Mouse (Mus musculus): ENCODE measurements around the gene Sept4. TPM values are rescaled to one million over a fixed set of nuclear protein-coding genes. Genes with fewer than 3 reads are reported as not detected.

Gene Sept4
- polyA plus RNA-seq (2012; rRNA removed): 17.0 and 19.4 TPM in 2 replicates

DNA sequence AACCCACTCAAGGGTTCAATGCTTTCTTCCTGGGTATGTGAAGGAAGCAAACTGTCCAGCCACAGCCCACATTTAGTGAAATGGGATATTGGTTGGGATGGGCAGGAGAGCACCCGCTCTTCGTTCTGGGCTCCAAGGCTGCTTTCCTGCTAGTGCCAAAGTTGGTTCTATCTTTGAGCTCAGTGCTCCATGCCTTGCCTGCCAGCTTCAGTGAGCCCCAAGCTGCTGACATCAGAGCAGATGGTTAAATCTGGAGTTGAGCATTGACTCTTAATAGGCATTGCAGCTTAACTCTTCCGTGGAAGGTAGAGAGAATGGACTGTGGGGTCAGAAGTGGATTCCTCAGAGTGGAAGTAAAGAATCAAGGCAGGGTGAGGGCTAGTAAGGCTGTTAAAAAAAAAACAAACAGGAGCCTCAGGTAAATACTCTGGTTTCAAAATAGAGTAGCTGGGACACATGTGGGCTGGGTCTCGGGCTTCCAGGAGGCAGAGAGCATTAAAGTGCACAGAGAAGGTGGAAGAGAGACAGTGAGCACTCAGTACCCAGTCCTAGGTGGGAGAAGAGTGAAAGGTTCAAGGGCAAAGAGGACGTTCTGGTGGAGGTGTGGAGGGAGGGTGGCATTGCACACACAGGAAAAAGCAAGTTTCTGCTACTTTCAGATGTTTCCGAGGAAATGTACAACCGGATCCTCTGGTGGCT lies at the start of gene Sept4:
Sept4 (plus strand) TSS at position 649 of the 699 bp plus-strand sequence.
- no peak for DNase-seq (ENCODE audit: low read depth)
- TF ChIP-seq POLR2A (IDR thresholded peaks at IDR 0.05; ENCODE audit: borderline replicate concordance, extremely low read depth, insufficient read depth, insufficient read length, poor library complexity, severe bottlenecking) (no peak), CTCF (IDR thresholded peaks at IDR 0.05; ENCODE audit: borderline replicate concordance, extremely low read depth, insufficient read depth, insufficient read length) (no peak)

DNA sequence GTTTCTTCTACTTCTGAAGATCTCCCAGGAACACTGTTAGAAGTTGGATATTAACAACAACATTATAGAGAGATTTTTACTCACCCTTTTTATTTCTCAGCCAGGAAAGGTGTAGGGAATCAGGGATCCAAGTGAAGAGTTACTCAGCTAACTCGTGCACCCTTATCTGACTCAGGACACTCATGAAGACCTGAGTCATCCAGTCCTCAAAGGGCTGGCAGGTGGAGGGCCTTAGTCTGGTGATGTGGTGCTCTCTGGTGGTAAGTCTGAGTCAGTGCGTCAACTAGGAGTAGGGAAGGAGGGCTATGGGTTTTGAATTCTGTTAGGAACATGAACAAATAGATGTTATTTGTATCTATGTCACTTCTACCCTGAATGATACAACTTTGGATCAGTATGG lies 49.4 kb upstream of the Sept4 start:
- TF ChIP-seq CTCF (IDR thresholded peaks at IDR 0.05; ENCODE audit: borderline replicate concordance, extremely low read depth, insufficient read depth, insufficient read length) (peak; percentile 68; the same call in 1 of the 2 replicates), POLR2A (IDR thresholded peaks at IDR 0.05; ENCODE audit: borderline replicate concordance, extremely low read depth, insufficient read depth, insufficient read length, poor library complexity, severe bottlenecking) (no peak)
- peak; percentile 57 for DNase-seq (ENCODE audit: low read depth)

DNA sequence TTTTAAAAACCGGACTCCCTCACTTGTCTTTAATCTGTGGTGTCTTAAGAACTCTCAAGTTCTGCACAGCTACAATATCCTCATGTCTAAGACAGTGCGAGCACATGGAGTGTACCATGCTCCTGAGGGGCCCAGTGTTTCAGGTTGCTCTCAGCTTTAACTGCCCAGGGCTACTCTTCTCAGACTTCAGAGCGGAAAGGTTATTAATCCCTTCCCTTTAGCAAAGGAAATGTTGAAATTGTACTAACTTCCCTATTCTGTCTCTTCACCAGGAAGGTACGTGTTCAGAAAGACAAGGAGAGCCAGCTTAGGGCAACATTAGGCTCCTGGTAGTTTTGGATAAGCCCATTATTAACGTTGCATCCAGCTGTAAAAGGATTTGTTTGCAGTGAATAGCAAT lies 45.2 kb upstream of the Sept4 start:
- TF ChIP-seq CTCF (IDR thresholded peaks at IDR 0.05; ENCODE audit: borderline replicate concordance, extremely low read depth, insufficient read depth, insufficient read length) (no peak), POLR2A (IDR thresholded peaks at IDR 0.05; ENCODE audit: borderline replicate concordance, extremely low read depth, insufficient read depth, insufficient read length, poor library complexity, severe bottlenecking) (no peak)
- no peak for DNase-seq (ENCODE audit: low read depth)

DNA sequence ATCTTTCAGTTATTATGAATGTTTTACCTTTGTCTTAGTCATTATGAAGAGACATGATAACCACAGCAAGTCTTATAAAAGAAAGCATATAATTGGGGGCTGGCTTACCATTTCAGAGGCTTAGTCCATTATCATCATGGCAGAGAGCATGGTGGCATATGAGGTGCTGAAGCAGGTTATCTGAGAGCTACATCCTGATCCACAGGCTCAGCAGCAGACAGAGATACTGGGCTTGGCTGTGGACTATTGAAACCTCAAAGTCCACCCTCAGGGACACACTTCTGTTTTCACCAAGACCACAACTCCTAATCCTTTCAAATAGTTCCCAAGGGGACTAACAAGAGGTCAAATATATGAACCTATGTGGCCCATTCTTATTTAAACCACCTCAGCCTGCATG lies 44.7 kb upstream of the Sept4 start:
- TF ChIP-seq CTCF (IDR thresholded peaks at IDR 0.05; ENCODE audit: borderline replicate concordance, extremely low read depth, insufficient read depth, insufficient read length) (no peak), POLR2A (IDR thresholded peaks at IDR 0.05; ENCODE audit: borderline replicate concordance, extremely low read depth, insufficient read depth, insufficient read length, poor library complexity, severe bottlenecking) (no peak)
- no peak for DNase-seq (ENCODE audit: low read depth)

DNA sequence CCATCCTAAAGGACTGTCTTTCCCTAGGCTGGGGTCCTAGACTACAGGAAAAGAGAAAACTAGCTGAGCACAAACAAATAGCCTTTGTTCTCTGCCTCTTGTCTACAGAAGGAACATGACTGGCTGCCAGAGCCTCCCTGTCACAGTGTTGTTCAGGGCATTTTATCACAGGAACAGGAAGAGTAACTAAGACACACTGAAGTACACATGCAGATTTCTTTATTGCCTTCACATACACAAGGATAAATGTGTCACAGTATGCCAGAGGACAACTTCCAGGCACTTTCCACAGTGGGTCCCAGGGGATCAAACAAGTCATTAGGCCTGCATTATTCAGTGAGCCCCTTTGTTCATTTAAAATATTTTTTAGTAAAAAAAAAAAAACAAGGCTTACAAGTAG lies 43.9 kb upstream of the Sept4 start:
- DNase-seq (ENCODE audit: low read depth): peak; percentile 13
- TF ChIP-seq POLR2A (IDR thresholded peaks at IDR 0.05; ENCODE audit: borderline replicate concordance, extremely low read depth, insufficient read depth, insufficient read length, poor library complexity, severe bottlenecking) (no peak), CTCF (IDR thresholded peaks at IDR 0.05; ENCODE audit: borderline replicate concordance, extremely low read depth, insufficient read depth, insufficient read length) (no peak)

DNA sequence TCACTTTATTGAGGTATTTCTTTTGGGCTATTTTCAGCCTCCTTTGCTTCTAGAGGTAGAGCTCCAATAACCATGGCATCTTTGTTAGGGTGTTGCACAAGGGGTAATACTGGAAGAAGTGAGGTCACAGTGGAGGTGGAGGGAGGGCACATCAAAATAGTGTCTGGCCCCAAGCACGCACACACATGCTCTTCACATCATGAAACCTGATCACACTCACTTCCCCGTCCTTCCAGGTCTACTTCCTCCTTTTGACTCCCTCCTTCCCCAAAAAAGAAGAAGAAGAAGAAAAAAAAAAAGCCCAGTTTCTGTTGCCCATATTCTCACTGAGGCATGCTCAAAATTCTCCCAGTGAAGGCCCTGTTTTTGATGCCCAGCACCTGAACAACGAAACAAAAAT lies 41.3 kb upstream of the Sept4 start:
- no peak for DNase-seq (ENCODE audit: low read depth)
- TF ChIP-seq POLR2A (IDR thresholded peaks at IDR 0.05; ENCODE audit: borderline replicate concordance, extremely low read depth, insufficient read depth, insufficient read length, poor library complexity, severe bottlenecking) (no peak), CTCF (IDR thresholded peaks at IDR 0.05; ENCODE audit: borderline replicate concordance, extremely low read depth, insufficient read depth, insufficient read length) (no peak)

DNA sequence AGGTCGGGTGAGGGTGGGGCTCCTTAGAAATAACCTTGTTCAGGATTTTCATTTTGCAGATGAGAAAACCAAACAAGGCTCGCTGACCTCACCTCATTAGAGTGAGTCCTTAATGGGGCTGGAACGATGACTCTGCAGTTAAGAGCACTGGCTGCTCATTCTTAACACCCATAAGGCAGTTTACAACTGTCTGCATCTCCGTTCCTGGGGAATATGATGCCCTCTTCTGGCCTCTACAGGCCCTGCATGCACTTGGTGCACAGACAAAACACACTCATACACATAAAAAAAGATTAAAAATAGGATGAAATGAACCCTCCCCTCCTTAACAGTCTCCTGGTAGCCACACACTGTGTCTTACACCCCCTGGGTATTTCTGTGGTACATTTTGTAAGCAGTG lies 40.7 kb upstream of the Sept4 start:
- TF ChIP-seq CTCF (IDR thresholded peaks at IDR 0.05; ENCODE audit: borderline replicate concordance, extremely low read depth, insufficient read depth, insufficient read length): peak; percentile 32; the same call in 1 of the 2 replicates
- no peak for TF ChIP-seq POLR2A (IDR thresholded peaks at IDR 0.05; ENCODE audit: borderline replicate concordance, extremely low read depth, insufficient read depth, insufficient read length, poor library complexity, severe bottlenecking)
- DNase-seq (ENCODE audit: low read depth): no peak

DNA sequence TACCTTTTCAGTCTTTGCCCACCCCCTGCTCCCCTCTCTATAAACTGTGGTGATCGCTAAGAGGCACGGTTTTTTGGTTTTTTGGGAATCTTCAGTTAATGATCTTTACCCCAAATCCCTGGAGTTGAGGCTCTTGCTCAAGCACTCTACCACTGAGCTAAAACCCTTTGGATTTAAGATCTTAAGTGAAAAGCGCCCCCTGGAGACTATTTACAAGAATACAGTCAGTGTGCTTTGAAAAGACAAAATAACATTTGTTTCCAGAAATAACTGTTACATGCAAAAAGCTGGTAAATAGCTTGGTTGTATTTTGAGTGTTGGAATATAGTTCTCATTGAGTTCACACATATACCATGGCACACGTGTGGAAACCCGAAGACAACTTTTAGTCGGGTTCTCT lies 37.0 kb upstream of the Sept4 start:
- TF ChIP-seq POLR2A (IDR thresholded peaks at IDR 0.05; ENCODE audit: borderline replicate concordance, extremely low read depth, insufficient read depth, insufficient read length, poor library complexity, severe bottlenecking) (no peak), CTCF (IDR thresholded peaks at IDR 0.05; ENCODE audit: borderline replicate concordance, extremely low read depth, insufficient read depth, insufficient read length) (no peak)
- peak; percentile 30 for DNase-seq (ENCODE audit: low read depth)

DNA sequence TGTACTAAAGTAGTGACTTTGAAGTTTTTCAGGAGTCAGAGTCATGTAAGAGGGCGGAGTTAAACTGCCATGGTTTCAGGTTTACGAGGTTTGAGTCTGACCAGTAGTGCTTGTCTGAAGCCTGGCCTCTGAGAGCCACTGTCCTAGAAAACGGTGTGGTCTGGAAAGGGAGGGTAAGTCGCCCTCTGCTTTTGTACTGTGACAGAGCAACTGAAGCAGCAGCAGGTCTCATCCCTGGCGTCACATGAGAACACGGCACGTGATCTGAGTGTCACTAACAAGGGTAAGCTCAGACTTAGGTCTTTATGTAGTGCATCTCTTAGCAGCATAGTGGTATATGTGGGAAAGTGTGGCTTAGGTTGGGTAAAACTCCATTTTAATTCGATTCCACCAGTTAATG lies 26.4 kb upstream of the Sept4 start:
- TF ChIP-seq CTCF (IDR thresholded peaks at IDR 0.05; ENCODE audit: borderline replicate concordance, extremely low read depth, insufficient read depth, insufficient read length) (no peak), POLR2A (IDR thresholded peaks at IDR 0.05; ENCODE audit: borderline replicate concordance, extremely low read depth, insufficient read depth, insufficient read length, poor library complexity, severe bottlenecking) (no peak)
- no peak for DNase-seq (ENCODE audit: low read depth)

DNA sequence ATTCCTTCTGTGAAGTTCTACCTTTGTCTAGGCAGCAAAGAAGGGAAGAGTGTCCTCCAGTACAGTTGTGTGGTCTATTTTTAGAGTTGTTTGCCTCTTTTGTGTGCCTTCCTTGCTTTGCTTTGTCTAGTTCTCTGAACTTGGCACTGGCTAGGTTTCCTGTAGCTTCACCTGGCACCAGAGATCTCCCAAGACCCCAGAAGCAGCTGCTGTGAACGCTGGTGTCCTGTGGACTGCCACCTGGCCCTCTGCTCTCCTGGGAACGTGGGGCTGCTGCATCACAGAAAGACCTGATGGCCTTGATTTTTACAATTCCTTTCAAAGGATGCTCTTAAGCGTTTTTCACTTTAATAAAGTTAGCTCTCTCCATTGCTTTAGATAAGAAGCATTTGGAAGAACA lies 25.8 kb upstream of the Sept4 start:
- DNase-seq (ENCODE audit: low read depth): peak; percentile 6
- TF ChIP-seq CTCF (IDR thresholded peaks at IDR 0.05; ENCODE audit: borderline replicate concordance, extremely low read depth, insufficient read depth, insufficient read length) (no peak), POLR2A (IDR thresholded peaks at IDR 0.05; ENCODE audit: borderline replicate concordance, extremely low read depth, insufficient read depth, insufficient read length, poor library complexity, severe bottlenecking) (no peak)

DNA sequence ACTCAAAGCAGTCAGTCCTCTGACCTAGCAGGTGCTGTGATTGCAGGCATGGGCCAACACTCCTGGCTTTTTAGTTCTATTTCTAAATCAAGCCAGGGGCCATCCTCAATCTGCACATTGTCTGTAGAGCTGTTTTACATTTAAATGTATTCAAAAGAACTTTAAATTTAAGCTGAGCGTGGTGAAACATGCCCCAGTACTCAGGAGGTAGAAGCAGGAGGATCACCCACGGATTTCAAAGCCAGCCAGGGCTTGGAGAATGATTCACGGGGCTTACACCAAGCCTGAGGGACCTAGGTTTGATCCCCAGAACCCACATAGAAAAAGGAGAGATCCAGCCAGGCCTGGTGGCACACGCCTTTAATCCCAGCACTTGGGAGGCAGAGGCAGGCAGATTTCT lies 15.4 kb upstream of the Sept4 start:
- TF ChIP-seq CTCF (IDR thresholded peaks at IDR 0.05; ENCODE audit: borderline replicate concordance, extremely low read depth, insufficient read depth, insufficient read length) (no peak), POLR2A (IDR thresholded peaks at IDR 0.05; ENCODE audit: borderline replicate concordance, extremely low read depth, insufficient read depth, insufficient read length, poor library complexity, severe bottlenecking) (no peak)
- DNase-seq (ENCODE audit: low read depth): no peak

DNA sequence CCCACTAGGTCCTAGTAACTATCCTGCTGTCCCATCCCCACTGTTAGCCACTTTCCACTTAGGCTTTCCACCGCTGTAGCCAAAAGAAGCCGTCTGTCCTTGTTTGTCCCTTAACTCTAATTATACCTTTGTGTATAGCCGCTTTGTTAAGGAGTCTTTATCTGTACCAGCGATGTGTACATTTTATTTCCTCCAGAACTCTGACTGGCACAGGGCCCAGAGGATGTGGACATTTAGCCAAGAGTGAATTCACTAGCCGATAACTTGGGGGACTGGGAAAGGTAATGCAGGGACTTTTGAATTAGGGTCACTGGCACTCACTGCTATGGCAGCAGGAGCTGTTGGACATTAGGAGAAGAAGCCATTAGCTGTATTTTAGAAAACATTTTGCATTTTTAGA lies 14.3 kb upstream of the Sept4 start:
- no peak for TF ChIP-seq CTCF (IDR thresholded peaks at IDR 0.05; ENCODE audit: borderline replicate concordance, extremely low read depth, insufficient read depth, insufficient read length)
- TF ChIP-seq POLR2A (IDR thresholded peaks at IDR 0.05; ENCODE audit: borderline replicate concordance, extremely low read depth, insufficient read depth, insufficient read length, poor library complexity, severe bottlenecking): no peak
- peak; percentile 23 for DNase-seq (ENCODE audit: low read depth)

Measured in brain, embryonic 14.5 days (tissue).